Mouse (Mus musculus) embryonic facial prominence, embryonic 13.5 days (tissue): ENCODE measurements at regions not wholly inside any gene's neighbourhood (a gene's known extent, or its start where the extent isn't known, plus 50 kb on each side); places are given as distances from the start of the nearest gene placed in this dataset.
A peak's percentile ranks its signal among the peaks of the same experiment; 100 is the strongest.

Experiments used
- ATAC-seq: fragments of 200-750 bp; cut with Nextera tagmentation; 2 replicates; pipeline ENCODE4 v1.8.0; 2017; ENCODE audit warnings: low read depth; ENCODE audit not compliant: insufficient number of reproducible peaks, insufficient read depth, low FRiP score, low TSS enrichment
- H3K27ac ChIP-seq: fragments of 300-500 bp; sonication (generic); 2 replicates; pipeline ENCODE4 v1.5.1; 2015; ENCODE audit warnings: moderate library complexity, mild to moderate bottlenecking, inconsistent platforms
- H3K27me3 ChIP-seq: fragments of 300-500 bp; sonication (generic); 2 replicates; pipeline ENCODE4 v1.6.1; 2015; ENCODE audit warnings: mild to moderate bottlenecking, inconsistent platforms
- H3K36me3 ChIP-seq: fragments of 300-500 bp; sonication (generic); 2 replicates; pipeline ENCODE4 v1.6.1; 2015; ENCODE audit warnings: mild to moderate bottlenecking, inconsistent platforms
- H3K4me1 ChIP-seq: fragments of 300-500 bp; sonication (generic); 2 replicates; pipeline ENCODE4 v1.6.1; 2015; ENCODE audit warnings: inconsistent platforms
- H3K4me2 ChIP-seq: fragments of 300-500 bp; sonication (generic); 2 replicates; pipeline ENCODE4 v1.6.1; 2015; ENCODE audit warnings: moderate library complexity, mild to moderate bottlenecking, inconsistent platforms
- H3K4me3 ChIP-seq: fragments of 300-500 bp; sonication (generic); 2 replicates; pipeline ENCODE4 v1.5.1; 2015; ENCODE audit warnings: mild to moderate bottlenecking, inconsistent platforms
- H3K9ac ChIP-seq: fragments of 300-500 bp; sonication (generic); 2 replicates; pipeline ENCODE4 v1.6.1; 2015; ENCODE audit warnings: mild to moderate bottlenecking, inconsistent platforms
- H3K9me3 ChIP-seq: fragments of 300-500 bp; sonication (generic); 2 replicates; pipeline ENCODE4 v1.6.1; 2016; ENCODE audit warnings: inconsistent platforms
- WGBS: fragments of 180-500 bp; shearing (Covaris S2); methylation state at CpG from one replicate; pipeline ENCODE4 v1.1.7; 2015; ENCODE audit warnings: mixed read lengths; 5-methylcytosine and 5-hydroxymethylcytosine counted together

DNA sequence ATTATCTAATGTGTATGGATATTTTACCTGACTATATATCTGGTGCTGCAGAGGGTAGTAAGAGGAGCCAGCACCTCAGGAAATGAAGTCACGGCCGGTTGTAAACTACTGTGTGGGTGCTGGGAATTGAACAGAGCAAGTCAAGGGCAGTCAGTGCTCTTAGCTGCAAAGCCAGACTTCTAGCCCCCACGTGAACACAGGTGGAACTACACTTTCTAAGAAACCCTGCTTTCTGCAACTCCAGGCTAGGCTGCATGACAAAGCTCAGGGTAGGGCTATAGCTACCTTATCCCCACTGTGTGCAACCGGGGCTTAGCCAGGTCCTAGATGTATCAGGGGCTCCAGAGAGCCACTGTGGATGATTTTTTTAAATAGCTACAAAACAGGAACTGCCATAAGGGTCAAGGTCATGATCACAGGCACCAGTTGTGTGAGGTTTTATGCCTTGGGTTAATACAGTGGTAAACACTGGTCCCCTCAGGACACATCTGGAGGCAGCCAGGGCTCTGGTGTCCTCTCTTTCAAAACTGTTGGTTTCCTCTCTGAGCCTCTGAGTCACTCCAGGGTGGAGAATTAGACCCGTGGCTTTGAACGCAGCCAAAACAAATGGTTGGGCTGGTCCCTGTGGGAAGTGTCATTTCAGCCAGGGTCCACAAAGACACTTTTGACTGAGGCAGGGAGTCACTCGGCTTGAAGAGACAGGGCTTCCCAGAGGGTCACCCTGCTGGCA lies 76.5 kb downstream of the Gm26897 start:
- no peaks in the 10 kb centered on the region for H3K9me3 ChIP-seq
- H3K36me3 ChIP-seq: no peaks in the 10 kb centered on the region
- WGBS: 36% methylated on average over 7 of the region's 7 CpGs
- no peak overlapping the region for H3K27ac ChIP-seq
- no peak overlapping the region for H3K4me2 ChIP-seq
- peaks cover 1% of the 10 kb centered on the region; the same call in 1 of the 2 replicates for H3K27me3 ChIP-seq
- H3K4me1 ChIP-seq: peaks cover 49% of the 10 kb centered on the region
- ATAC-seq: no peak
- no peak overlapping the region for H3K4me3 ChIP-seq
- no peak overlapping the region for H3K9ac ChIP-seq

DNA sequence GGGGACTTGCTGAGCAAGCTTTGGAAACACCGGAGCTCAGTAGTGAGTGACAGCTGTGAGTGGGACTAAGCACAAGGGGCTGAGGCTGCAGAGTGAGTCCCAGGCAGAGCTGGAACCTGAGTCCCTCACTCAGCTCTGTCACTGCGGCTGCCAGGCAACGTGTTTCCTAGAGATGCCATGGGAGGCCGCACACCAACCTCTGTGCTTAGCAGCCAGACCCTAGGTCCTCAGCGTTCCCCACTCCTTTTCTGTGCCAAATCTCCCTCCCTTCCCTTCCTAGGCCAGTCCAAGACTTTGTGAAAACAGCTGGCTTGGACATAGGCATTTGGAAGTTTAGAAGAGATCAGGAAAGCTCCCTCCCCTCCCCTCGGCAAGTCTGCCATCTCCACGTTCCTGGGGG lies 78.9 kb downstream of the Gm26897 start:
- Histone ChIP-seq H3K9ac (no peak overlapping the region), H3K27me3 (no peaks in the 10 kb centered on the region), H3K4me2 (no peak overlapping the region), H3K27ac (no peak overlapping the region), H3K4me3 (no peak overlapping the region), H3K36me3 (no peaks in the 10 kb centered on the region), H3K9me3 (no peaks in the 10 kb centered on the region), H3K4me1 (peaks cover 28% of the 10 kb centered on the region)
- 48% methylated on average over 7 of the region's 7 CpGs for WGBS
- no peak for ATAC-seq

DNA sequence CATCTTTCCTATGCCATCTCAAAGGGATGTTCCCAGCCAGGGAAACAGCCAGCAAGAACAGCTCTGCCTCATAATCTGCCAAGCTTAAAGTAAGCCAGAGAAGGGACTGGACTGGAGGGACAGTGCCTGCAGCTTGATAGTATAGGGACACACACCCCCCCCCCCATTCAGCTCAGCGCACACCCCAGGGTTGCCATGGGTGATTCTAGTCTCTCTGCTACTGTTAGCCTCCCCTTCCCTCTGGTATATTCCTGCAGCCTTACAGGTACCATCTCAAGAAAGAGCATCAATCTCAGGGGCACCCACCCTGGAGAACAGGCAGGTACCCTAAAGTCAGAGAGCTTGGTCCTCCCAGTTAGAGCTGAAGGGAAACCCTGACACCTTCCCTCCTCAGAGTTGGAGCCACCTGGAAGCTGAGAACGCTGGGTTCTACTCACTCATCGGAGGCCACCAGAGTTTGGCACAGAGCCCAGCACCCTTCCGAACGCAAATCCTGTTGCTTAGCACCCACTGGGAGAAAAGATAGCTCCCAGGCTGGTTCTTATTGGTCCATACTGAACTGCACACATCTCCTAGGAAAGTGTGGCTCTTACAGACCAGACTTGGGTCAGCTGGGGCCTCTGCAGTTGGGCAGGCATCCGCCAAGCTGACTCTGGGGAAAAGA lies 79.5 kb downstream of the Gm26897 start:
- no peaks in the 10 kb centered on the region for H3K9me3 ChIP-seq
- ATAC-seq: no peak
- no peak overlapping the region for H3K4me2 ChIP-seq
- no peaks in the 10 kb centered on the region for H3K36me3 ChIP-seq
- H3K27ac ChIP-seq: no peak overlapping the region
- H3K9ac ChIP-seq: no peak overlapping the region
- no peaks in the 10 kb centered on the region for H3K27me3 ChIP-seq
- H3K4me3 ChIP-seq: no peak overlapping the region
- WGBS: 78% methylated on average over 6 of the region's 6 CpGs
- H3K4me1 ChIP-seq: peaks cover 22% of the 10 kb centered on the region

DNA sequence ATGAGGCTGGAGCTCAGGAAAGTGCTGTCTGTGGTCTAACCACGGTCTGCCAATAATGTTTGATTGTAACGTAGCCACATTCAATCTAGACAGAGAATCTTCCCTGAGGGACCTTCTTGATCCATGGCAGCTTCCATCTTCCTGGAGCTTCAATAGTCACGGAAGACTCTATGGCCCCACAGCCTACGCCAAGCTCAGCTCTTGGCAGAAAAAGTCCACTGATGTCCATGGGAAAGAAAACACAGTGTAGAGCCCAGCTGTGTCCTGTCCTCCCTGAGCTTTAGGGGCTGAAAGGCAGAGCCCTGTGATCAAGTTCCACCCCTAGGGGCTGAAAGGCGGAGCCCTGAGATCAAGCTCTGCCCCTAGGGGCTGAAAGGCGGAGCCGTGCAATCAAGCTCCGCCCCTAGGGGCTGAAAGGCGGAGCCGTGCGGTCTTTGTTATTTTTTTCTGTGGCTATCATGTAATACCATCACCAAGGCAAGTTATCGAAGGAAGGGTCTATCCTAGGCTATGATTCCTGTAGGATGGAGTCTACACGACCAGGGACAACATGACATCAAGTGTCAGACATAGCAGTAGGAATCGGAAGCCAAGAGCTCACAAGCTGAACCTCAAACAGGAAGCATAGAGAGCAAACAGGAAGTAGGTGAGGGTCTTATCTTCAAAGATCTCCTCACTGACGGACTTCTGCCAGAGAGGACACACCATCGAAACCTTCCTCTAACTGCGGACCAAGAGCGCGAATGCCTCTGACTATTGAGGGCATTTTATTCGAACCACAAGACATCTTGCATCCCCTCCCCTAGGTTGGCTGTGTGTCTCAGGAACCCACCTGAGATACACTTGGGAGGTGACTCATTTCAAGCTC lies 81.4 kb downstream of the Gm26897 start:
- ATAC-seq: no peak
- Histone ChIP-seq H3K4me2 (no peak overlapping the region), H3K9ac (no peak overlapping the region), H3K27ac (no peak overlapping the region), H3K4me3 (no peak overlapping the region), H3K36me3 (no peaks in the 10 kb centered on the region), H3K27me3 (no peaks in the 10 kb centered on the region), H3K4me1 (peaks cover 19% of the 10 kb centered on the region), H3K9me3 (no peaks in the 10 kb centered on the region)
- WGBS: 84% methylated on average over 20 of the region's 20 CpGs

DNA sequence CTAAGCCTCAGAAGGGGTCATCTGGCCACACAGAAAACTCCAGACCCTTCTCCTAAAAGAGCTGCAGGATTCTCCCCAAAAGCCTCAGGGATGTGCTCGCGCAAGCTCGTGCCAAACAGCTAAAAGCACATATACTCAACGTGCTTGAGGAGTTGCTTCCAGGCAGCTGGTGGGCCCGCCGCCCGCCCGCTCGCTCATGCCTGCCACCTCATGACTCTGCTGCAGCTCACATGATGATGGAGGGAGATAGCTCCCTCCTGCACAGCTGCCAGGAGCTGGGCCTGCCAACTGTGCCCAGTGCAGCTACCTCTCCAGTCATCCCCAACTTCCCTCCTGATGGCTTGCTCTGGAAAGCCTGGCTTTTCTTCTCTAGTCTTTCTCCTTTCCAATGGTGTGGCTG lies 87.2 kb downstream of the Gm26897 start:
- Histone ChIP-seq H3K27me3 (no peaks in the 10 kb centered on the region), H3K4me1 (peaks cover 21% of the 10 kb centered on the region), H3K36me3 (no peaks in the 10 kb centered on the region), H3K4me3 (no peak overlapping the region), H3K9me3 (no peaks in the 10 kb centered on the region), H3K9ac (no peak overlapping the region), H3K4me2 (no peak overlapping the region), H3K27ac (no peak overlapping the region)
- ATAC-seq: no peak
- WGBS: 89% methylated on average over 9 of the region's 9 CpGs

DNA sequence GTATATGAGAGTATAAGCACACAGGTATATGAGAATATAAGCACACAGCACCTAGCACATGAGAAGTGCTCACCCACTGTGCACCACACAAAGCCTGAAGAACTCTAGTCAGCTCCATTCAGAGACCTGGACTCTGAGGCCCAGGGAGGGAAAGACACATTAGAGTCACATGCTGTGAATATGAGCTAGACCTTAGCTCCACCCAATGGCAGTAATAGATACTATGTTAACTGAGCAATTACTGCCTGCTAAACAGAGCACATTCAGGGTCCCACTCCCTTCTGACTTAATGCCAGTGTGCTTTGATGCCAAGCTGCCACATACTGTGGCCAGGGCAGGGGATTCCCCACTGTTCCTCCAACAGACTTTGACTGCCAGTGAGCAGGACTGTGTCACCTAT lies 89.2 kb downstream of the Gm26897 start:
- Histone ChIP-seq H3K27me3 (no peaks in the 10 kb centered on the region), H3K4me3 (no peak overlapping the region), H3K9me3 (no peaks in the 10 kb centered on the region), H3K36me3 (no peaks in the 10 kb centered on the region), H3K4me2 (no peak overlapping the region), H3K4me1 (peaks cover 21% of the 10 kb centered on the region), H3K9ac (0 out of 2 replicates have a peak overlapping the region, but pooled peaks have one; percentile 11), H3K27ac (no peak overlapping the region)
- no peak for ATAC-seq

DNA sequence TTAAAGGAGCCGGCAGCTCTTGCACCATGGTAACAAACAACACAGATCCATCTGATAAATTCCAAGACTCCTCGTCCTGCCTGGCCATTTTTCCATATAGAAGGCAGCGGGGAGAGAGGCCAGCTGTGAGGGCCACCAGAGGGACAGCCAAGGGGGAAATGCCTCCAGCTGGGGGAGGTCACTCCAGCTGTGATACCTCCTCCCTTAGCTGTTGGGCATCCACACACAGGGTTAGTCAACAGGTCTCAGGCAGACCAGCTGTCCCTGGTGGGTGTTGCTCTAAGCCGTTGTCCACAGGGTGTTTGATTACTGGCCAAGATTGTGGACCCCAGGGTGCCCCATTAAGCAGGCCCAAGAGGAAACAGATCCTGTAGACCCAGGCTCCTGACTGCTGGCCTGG lies 89.7 kb downstream of the Gm26897 start:
- no peak overlapping the region for H3K27ac ChIP-seq
- no peak overlapping the region for H3K4me2 ChIP-seq
- no peaks in the 10 kb centered on the region for H3K9me3 ChIP-seq
- H3K4me1 ChIP-seq: peaks cover 21% of the 10 kb centered on the region
- WGBS: 27% methylated on average over 4 of the region's 4 CpGs
- H3K27me3 ChIP-seq: no peaks in the 10 kb centered on the region
- H3K4me3 ChIP-seq: no peak overlapping the region
- no peaks in the 10 kb centered on the region for H3K36me3 ChIP-seq
- ATAC-seq: no peak
- H3K9ac ChIP-seq: 0 out of 2 replicates have a peak overlapping the region, but pooled peaks have one; percentile 11

DNA sequence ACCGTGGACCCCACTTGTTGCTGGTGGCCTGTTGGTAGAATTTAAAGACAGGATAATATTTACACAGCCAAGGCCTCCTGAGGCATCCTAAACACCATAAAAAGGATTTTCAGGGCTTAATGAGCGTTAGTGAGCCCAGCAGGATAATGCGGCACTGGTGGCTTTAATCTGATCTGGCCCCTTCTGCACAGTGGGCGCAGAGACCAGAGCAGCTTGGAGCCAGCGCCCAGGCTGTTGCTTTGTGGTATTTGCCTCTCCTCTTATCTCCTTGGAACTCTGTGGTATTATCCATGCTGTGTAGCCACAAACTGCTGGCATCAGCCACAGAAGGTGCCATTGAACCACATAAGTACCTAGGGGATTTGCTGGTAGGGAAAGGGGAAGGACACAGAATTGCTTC lies 90.1 kb downstream of the Gm26897 start:
- H3K27ac ChIP-seq: no peak overlapping the region
- H3K4me2 ChIP-seq: no peak overlapping the region
- H3K9ac ChIP-seq: 0 out of 2 replicates have a peak overlapping the region, but pooled peaks have one; percentile 11
- no peak for ATAC-seq
- 34% methylated on average over 5 of the region's 5 CpGs for WGBS
- H3K4me3 ChIP-seq: no peak overlapping the region
- no peaks in the 10 kb centered on the region for H3K36me3 ChIP-seq
- H3K9me3 ChIP-seq: no peaks in the 10 kb centered on the region
- no peaks in the 10 kb centered on the region for H3K27me3 ChIP-seq
- H3K4me1 ChIP-seq: peaks cover 21% of the 10 kb centered on the region

DNA sequence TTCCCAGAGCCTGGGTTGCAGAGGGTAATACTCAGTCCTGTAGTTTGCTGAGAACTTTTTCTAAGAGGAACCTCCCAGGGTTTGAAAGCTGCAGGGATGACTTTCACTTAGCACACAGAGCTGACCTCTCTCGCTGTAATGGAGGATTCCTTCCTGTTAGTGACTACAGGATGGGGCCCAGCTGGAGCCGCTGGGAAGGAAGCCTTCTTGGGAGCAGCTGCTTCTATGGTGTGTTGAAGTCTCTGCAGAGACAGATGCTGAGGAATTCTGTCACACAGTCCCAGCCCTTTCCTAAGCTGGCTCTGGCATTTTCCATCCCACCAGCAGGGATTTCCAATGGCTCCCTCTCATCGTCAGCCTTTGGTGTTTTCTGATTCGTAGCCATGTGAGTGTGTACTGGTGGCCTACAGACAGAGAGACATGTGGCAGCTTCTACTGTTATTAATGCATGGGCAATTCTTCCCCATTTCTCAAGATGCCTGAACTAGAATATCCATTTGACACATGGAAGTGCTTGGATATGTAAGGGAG lies 90.9 kb downstream of the Gm26897 start:
- H3K4me2 ChIP-seq: no peak overlapping the region
- H3K27ac ChIP-seq: no peak overlapping the region
- H3K27me3 ChIP-seq: no peaks in the 10 kb centered on the region
- ATAC-seq: no peak
- 62% methylated on average over 4 of the region's 4 CpGs for WGBS
- no peaks in the 10 kb centered on the region for H3K9me3 ChIP-seq
- H3K9ac ChIP-seq: no peak overlapping the region
- no peak overlapping the region for H3K4me3 ChIP-seq
- no peaks in the 10 kb centered on the region for H3K36me3 ChIP-seq
- peaks cover 21% of the 10 kb centered on the region for H3K4me1 ChIP-seq

DNA sequence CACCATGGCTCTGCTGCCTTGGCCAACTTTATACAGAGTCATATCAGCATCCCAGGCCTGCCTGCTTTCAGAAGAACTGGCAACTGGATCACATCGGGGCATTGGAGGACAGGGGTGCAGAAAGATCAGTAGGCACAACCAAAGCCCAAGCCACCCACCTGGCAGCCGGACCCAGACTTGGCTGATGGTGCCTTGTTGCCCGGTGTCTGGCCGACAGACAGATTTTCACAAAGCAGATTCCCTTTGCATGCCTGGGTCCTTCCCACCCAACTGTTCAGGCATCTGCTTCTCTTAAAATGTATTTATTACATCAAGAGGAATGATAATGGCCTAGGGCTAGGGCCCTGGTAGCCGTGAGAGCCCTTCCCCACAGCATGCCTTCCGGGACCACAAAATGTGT lies 96.2 kb downstream of the Gm26897 start:
- Histone ChIP-seq H3K36me3 (no peaks in the 10 kb centered on the region), H3K9ac (no peak overlapping the region), H3K4me2 (no peak overlapping the region), H3K4me1 (no peaks in the 10 kb centered on the region), H3K9me3 (no peaks in the 10 kb centered on the region), H3K27me3 (no peaks in the 10 kb centered on the region), H3K27ac (no peak overlapping the region), H3K4me3 (no peak overlapping the region)
- WGBS: 66% methylated on average over 6 of the region's 6 CpGs
- no peak for ATAC-seq

DNA sequence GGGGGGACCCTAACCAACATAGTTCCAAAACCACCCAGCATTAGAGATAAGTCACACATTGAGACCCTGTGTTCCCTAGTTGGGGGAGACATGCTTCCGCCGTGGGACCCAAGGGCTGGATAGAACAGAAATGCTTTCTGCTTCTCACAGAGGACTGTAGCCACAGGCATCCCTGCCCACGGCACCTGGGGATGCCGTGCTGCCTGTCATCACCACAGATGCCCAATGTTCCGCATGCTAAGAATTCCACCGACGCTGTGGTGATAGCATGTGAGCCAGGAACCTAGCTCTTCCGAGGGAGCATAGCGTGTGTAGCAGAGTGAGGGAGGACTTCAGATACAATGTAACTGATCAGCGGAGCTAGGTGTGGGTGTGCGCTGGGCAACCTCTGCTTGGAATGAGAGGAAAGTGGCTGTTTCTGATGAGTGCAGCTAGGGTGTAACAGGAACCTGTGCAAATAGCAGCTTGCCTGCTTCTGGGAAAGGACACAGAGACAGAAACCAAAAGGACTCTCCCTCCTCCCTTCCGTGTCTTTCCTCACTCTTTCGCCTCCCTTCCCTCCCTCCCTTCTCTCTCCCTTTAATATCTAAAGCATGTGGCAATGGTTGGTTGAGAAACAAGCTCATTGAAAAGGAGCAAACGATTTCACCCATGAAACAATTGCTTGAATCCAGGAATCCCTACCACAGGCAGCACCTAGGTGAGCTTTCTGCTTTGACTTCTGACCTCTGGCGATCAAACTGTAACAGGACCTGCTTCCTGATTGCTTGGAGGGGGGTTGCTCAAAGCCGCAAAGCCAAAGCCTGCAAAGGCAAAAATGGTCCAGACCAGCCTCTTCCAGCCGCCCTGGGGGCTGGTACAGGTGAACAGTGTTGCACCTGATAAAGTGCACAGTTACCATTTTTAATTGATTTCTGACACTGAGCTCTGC lies 102.3 kb downstream of the Gm26897 start:
- Histone ChIP-seq H3K27me3 (peaks cover 25% of the 10 kb centered on the region), H3K4me3 (no peak overlapping the region), H3K9me3 (no peaks in the 10 kb centered on the region), H3K4me2 (peak overlapping the region; percentile 21), H3K36me3 (no peaks in the 10 kb centered on the region), H3K9ac (no peak overlapping the region), H3K27ac (no peak overlapping the region), H3K4me1 (peaks cover 15% of the 10 kb centered on the region)
- ATAC-seq: no peak
- WGBS: 24% methylated on average over 17 of the region's 17 CpGs
